Mouse (Mus musculus) induced T-regulatory cell, adult 2 months (primary cell): ENCODE data around the gene Mief2.

Source experiments
- DNase-seq: peaks from one replicate; pipeline ENCODE4 v3.0.0-alpha.2; 2012; ENCODE audit warnings: low read depth

Mief2 gene

DNA sequence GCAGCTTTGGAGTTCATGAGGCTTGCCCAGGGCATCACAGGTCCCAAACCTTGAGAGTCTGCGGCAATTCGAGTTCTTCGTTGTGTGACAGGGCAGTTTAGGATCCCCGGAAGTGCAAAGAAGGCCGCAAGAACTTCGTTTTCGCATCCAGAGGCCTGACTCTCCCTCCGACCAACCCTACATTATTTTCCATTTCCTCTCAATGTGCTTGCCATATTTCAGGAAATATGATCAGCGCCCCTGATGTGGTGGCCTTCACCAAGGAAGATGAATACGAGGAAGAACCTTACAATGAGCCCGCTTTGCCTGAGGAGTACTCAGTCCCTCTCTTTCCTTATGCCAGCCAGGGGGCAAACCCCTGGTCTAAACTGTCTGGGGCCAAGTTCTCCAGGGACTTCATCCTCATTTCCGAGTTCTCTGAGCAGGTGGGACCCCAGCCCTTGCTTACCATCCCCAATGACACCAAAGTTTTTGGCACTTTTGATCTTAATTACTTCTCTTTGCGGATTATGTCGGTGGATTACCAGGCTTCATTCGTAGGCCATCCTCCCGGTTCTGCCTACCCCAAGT, 49.7 kb downstream of the Mief2 start:
- no peak for DNase-seq

DNA sequence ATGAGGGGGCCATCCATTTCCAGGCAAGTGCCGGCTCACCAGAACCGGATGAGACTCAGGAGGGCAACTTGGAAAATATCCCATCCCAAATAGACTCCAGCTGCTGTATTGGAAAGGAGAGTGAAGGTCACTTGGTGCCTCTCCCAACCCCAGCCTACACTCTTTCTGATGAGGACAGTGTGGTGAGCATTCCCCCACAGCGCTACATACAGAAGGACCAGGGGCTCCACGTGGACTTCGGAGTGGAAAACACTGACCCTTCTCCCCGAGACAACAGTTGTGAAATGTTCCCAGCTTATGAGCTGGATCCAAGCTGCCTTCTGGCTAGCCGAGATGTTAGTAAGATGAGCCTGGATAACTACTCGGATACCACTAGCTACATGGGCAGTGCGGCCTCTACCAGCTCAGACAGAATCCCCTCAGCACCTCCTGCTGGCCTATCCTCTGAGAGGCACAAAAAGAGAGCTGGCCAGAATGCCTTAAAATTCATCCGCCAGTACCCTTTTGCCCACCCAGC, 51.5 kb downstream of the Mief2 start:
- no peak for DNase-seq
